Mouse (Mus musculus): Measurements from ENCODE around the gene She. TPM values are rescaled to one million over a fixed set of nuclear protein-coding genes. Genes with fewer than 3 reads are reported as not detected.

Gene She
- polyA plus RNA-seq, 1 experiment, result 2.4 TPM

DNA sequence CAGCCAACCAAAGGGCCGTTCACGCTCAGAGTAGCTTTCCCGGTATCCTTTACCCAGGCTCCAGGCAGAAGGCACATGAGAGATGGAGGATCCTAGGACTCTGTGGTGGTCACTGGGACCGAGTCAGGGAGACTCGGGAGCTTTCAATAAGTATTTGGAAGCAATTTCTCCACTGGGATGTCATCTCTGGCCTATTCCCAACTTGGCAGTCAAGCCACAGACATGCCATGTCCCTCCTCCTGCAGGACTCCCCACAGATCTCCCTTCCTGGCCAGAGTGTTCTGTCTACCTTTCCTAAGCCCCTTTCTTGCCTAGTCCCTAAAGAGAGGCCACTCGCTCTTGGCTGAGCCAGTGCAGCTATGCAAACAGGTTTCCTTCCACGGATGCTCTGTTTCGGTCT lies 46.0 kb downstream of the She start:
- no peak overlapping the region for H3K27ac ChIP-seq (replicated peaks; ENCODE audit: low read depth, low read length)
- peaks cover 3% of the 10 kb centered on the region; the same call in 1 of the 2 replicates for H3K4me1 ChIP-seq (ENCODE audit: control insufficient read depth, insufficient read depth, insufficient read length, low read length)
- H3K4me3 ChIP-seq (ENCODE audit: insufficient read depth, low read depth, low read length), result no peak overlapping the region

- Histone ChIP-seq H3K27ac (replicated peaks; ENCODE audit: low read depth, low read length) (no peak overlapping the region), H3K4me1 (ENCODE audit: control insufficient read depth, insufficient read depth, insufficient read length, low read length) (peaks cover 3% of the 10 kb centered on the region; the same call in 1 of the 2 replicates), H3K4me3 (ENCODE audit: insufficient read depth, low read depth, low read length) (no peak overlapping the region)
These were observed 47.3 kb downstream of the She start for GRCm38 (mm10) chr3:89878456-89878855.

GRCm38 (mm10) chr3:89879326-89879725 lies 48.2 kb downstream of the She start:
- Histone ChIP-seq H3K4me3 (ENCODE audit: insufficient read depth, low read depth, low read length) (no peak overlapping the region), H3K27ac (replicated peaks; ENCODE audit: low read depth, low read length) (no peak overlapping the region), H3K4me1 (ENCODE audit: control insufficient read depth, insufficient read depth, insufficient read length, low read length) (peaks cover 9% of the 10 kb centered on the region; the same call in 1 of the 2 replicates)

- H3K27ac ChIP-seq (replicated peaks; ENCODE audit: low read depth, low read length), result peak overlapping the region; percentile 71
- no peak overlapping the region for H3K4me3 ChIP-seq (ENCODE audit: insufficient read depth, low read depth, low read length)
- peaks cover 9% of the 10 kb centered on the region; the same call in 1 of the 2 replicates for H3K4me1 ChIP-seq (ENCODE audit: control insufficient read depth, insufficient read depth, insufficient read length, low read length)
These were observed 49.1 kb downstream of the She start for GRCm38 (mm10) chr3:89880036-89880851.

DNA sequence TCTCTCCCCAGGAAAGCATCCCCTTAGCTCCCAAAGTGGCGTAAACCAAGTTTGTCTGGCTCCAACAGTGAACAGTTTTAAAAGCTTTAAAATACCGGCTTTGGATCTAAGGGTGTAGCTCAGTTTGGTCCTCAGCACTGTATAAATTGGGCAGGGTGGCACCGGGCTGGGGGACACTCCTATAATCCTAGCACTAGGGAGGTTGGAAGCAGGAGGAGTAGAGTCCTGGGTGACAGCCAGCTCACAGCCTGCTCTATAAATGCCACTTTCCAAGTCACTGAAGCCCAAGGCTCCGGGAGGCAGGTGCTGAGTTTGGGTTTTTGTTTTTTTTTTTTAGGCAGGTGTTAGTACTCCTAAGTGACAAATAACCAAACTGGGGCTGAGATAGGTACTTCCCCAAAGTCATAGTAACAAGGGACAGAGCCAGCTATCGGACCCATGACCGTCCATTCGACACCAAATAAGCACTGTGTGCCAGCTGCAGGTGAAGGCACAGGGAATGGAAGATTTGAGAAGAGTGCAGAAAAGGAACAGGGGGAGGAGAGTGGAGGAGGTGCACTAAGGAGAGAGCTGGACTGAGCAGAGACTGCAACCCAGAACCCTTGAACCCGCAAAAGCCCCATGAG lies 51.5 kb downstream of the She start:
- Histone ChIP-seq H3K4me3 (ENCODE audit: insufficient read depth, low read depth, low read length) (no peak overlapping the region), H3K4me1 (ENCODE audit: control insufficient read depth, insufficient read depth, insufficient read length, low read length) (peaks cover 6% of the 10 kb centered on the region; the same call in 1 of the 2 replicates), H3K27ac (replicated peaks; ENCODE audit: low read depth, low read length) (no peak overlapping the region)

- no peak overlapping the region for H3K27ac ChIP-seq (replicated peaks; ENCODE audit: low read depth, low read length)
- H3K4me3 ChIP-seq (ENCODE audit: insufficient read depth, low read depth, low read length), result no peak overlapping the region
- H3K4me1 ChIP-seq (ENCODE audit: control insufficient read depth, insufficient read depth, insufficient read length, low read length), result peaks cover 6% of the 10 kb centered on the region; the same call in 1 of the 2 replicates
These were observed 52.4 kb downstream of the She start for GRCm38 (mm10) chr3:89883582-89884041.

DNA sequence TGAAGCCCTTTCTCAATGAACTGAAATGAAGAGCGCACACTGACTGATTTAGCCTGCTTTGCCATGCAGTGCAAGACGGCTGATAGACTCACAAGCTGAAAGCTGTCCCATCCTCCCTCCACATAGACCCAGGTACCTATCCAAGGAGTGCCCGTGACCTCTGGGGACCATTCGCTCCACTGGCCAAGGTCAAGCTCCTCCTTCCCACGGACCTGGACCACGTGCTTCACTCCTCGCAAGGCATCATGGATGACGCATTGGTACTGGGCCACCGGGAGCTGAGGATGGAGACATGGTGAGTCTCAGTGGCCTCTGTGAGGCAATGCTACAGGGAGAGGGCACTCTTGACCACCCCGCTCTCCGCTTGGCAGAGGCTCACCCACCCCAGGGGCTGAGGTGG lies 54.6 kb downstream of the She start:
- Histone ChIP-seq H3K4me1 (ENCODE audit: control insufficient read depth, insufficient read depth, insufficient read length, low read length) (peaks cover 14% of the 10 kb centered on the region), H3K4me3 (ENCODE audit: insufficient read depth, low read depth, low read length) (no peak overlapping the region), H3K27ac (replicated peaks; ENCODE audit: low read depth, low read length) (no peak overlapping the region)

- Histone ChIP-seq H3K4me1 (ENCODE audit: control insufficient read depth, insufficient read depth, insufficient read length, low read length) (peaks cover 14% of the 10 kb centered on the region), H3K4me3 (ENCODE audit: insufficient read depth, low read depth, low read length) (no peak overlapping the region), H3K27ac (replicated peaks; ENCODE audit: low read depth, low read length) (no peak overlapping the region)
These were observed 56.5 kb downstream of the She start for GRCm38 (mm10) chr3:89887582-89888230.

DNA sequence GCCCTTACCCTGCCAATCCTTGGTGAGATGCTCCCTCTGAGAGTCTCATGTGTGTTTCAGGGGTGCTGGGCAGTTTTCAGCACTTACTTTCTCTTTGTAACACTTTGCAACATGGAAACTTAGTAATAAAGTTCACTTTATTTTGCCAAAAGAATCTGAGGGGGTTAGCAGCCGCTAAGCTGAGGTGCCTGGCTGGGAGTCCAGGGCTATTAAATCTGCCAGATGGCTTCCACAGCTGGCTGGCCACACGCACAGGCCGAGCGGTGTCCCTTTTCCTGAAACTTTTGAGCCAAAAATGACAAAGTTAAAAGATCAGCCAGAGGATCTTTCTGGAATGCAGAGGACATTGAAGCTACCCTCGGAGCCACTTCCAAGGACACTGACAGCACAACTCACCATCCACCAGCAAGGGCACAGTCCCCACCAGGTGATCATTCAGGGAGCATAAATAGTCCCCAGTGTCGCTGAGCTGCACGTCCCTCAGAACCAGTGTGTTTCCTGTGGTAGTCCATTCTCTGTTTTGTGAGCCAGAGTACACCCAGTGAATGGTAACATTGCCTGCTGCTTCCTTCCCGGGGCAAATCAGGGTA lies 58.8 kb downstream of the She start:
- Histone ChIP-seq H3K4me3 (ENCODE audit: insufficient read depth, low read depth, low read length) (no peak overlapping the region), H3K27ac (replicated peaks; ENCODE audit: low read depth, low read length) (peak overlapping the region; percentile 93), H3K4me1 (ENCODE audit: control insufficient read depth, insufficient read depth, insufficient read length, low read length) (peaks cover 7% of the 10 kb centered on the region)

- Histone ChIP-seq H3K4me3 (ENCODE audit: insufficient read depth, low read depth, low read length) (no peak overlapping the region), H3K4me1 (ENCODE audit: control insufficient read depth, insufficient read depth, insufficient read length, low read length) (peaks cover 7% of the 10 kb centered on the region), H3K27ac (replicated peaks; ENCODE audit: low read depth, low read length) (no peak overlapping the region)
These were observed 60.5 kb downstream of the She start for GRCm38 (mm10) chr3:89891696-89892095.

- no peak overlapping the region for H3K4me3 ChIP-seq (ENCODE audit: insufficient read depth, low read depth, low read length)
- no peak overlapping the region for H3K27ac ChIP-seq (replicated peaks; ENCODE audit: low read depth, low read length)
- H3K4me1 ChIP-seq (ENCODE audit: control insufficient read depth, insufficient read depth, insufficient read length, low read length), result peaks cover 10% of the 10 kb centered on the region
These were observed 61.4 kb downstream of the She start for GRCm38 (mm10) chr3:89892517-89893106.

DNA sequence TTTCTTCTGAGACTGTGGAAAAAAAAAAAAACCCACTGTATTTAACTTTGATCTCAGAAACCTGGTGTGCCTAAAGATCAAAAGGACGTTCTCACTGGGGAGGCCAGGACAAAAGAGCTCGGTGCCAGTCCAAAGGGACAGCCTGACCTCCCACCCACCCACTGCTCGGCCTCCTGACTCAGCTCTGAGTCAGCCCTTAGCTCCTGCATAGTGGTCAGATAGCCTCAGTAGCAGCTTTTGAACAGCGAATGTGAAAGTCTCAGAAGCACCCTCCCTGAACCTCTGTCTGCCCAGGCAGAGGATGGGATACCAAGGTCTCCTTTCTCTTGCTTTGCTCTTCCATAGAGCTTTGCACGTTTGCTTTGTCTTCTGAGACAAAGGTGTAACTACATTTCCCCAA lies 65.4 kb downstream of the She start:
- Histone ChIP-seq H3K27ac (replicated peaks; ENCODE audit: low read depth, low read length) (no peak overlapping the region), H3K4me3 (ENCODE audit: insufficient read depth, low read depth, low read length) (no peak overlapping the region)

DNA sequence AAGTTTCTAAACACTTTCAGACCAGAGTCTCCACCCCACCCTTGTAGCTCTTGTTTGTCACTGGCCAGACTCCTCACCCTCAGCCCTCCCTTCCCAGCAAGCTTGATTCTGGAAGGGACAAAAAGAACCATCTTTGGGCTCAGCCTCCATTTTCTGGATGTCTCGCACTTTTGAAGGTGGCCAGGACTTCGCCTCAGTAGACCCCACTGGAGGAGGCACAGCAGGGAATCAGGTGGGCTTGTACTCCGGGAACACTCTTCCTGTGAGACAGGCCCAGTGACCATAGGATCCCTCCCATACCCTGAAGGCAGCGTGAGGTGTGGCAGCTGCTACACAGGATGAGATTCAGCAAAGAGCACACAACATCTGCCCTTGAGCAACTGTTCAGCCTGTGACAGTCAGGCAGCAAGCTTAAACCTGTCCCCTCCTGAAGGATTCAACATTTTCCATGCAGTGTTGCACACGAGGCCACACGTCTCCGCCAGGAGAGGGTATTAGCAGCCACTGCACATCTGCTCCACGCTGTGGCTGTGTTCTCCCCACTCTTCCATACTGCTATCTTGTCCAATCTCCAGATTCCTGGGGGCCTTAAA lies 66.1 kb downstream of the She start:
- no peak overlapping the region for H3K27ac ChIP-seq (replicated peaks; ENCODE audit: low read depth, low read length)

More for the DNA sequence above, 65.4 kb downstream of the She start:
- peaks cover 25% of the 10 kb centered on the region for H3K4me1 ChIP-seq (ENCODE audit: control insufficient read depth, insufficient read depth, insufficient read length, low read length)

DNA sequence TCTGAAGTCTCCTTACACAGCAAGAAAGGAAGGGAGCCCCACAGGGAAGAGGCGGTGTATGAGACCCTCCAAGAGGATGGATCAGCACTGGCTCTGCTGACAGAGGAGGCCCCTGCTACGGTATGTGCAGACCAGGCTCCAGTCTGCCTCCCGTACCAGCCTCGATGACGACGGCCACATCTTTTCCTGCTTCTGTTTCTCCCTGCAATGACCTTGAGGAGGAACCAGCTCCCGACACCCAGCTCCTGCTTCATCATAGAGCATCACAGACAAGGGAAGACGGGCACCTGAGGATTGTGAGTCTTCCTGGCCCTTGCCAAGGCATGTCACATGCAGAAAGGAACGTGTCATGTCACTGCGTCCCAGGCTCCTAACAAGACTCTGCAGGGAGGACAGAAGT lies 66.8 kb downstream of the She start:
- H3K27ac ChIP-seq (replicated peaks; ENCODE audit: low read depth, low read length), result no peak overlapping the region

More for the DNA sequence above, 66.1 kb downstream of the She start:
- Histone ChIP-seq H3K4me3 (ENCODE audit: insufficient read depth, low read depth, low read length) (no peak overlapping the region), H3K4me1 (ENCODE audit: control insufficient read depth, insufficient read depth, insufficient read length, low read length) (peaks cover 28% of the 10 kb centered on the region)

More for the DNA sequence above, 66.8 kb downstream of the She start:
- H3K4me1 ChIP-seq (ENCODE audit: control insufficient read depth, insufficient read depth, insufficient read length, low read length), result peaks cover 28% of the 10 kb centered on the region
- H3K4me3 ChIP-seq (ENCODE audit: insufficient read depth, low read depth, low read length), result no peak overlapping the region

All from brown adipose tissue, adult 24 weeks (tissue).